Mouse (Mus musculus): ENCODE results near the gene Arhgap22.

DNA sequence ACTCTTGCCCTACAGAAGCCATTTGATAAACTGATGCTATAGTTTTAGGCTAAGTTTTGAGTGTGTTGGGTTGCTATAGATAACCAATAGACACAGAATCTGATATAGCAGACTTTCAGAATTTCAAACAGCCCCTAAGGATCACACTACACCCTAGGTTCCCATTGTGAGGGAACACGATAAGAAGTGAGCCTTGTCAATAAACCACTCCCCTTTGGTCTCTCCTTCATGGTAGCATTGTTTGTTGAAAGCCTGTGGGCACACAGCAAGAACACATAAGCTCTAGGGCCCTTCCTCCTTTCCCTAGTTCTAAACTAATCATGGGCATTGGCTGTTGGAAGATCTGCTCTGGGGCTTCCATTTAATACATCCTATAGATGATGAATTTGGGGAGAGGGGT, 80.7 kb downstream of the Arhgap22 start:
- no peak for TF ChIP-seq CTCF (IDR thresholded peaks at IDR 0.05; ENCODE audit: control insufficient read depth, insufficient read depth, insufficient read length)
- no peak for TF ChIP-seq USF1 (IDR thresholded peaks at IDR 0.05; ENCODE audit: low read depth)
- TF ChIP-seq MAX (IDR thresholded peaks at IDR 0.05), result no peak
- no peak for TF ChIP-seq CEBPB (IDR thresholded peaks at IDR 0.05; ENCODE audit: low read depth)
